Mouse (Mus musculus) small intestine, adult 2 months (tissue): ENCODE measurements around the gene Acoxl. TPM values are rescaled to one million over a fixed set of nuclear protein-coding genes. Genes with fewer than 3 reads are reported as not detected.

Experiments used
- H3K27ac ChIP-seq: fragments of 200-500 bp; 2 replicates; pipeline ENCODE4 v1.5.1; 2012; ENCODE audit warnings: low read depth, low read length, control low read depth, inconsistent platforms; ENCODE audit not compliant: insufficient read depth
- H3K27me3 ChIP-seq: fragments of 200-500 bp; 2 replicates; pipeline ENCODE4 v1.6.1; 2012; ENCODE audit warnings: mild to moderate bottlenecking, moderate library complexity, low read length, inconsistent platforms; ENCODE audit not compliant: control insufficient read depth, insufficient read depth
- H3K36me3 ChIP-seq: fragments of 200-500 bp; 2 replicates; pipeline ENCODE4 v1.6.1; 2012; ENCODE audit warnings: mild to moderate bottlenecking, low read length, control low read depth, inconsistent platforms; ENCODE audit not compliant: control insufficient read depth, insufficient read depth
- H3K4me1 ChIP-seq: fragments of 200-500 bp; 2 replicates; pipeline ENCODE4 v1.6.1; 2012; ENCODE audit warnings: low read length, inconsistent platforms, mixed read lengths; ENCODE audit not compliant: control insufficient read depth, insufficient read depth, insufficient read length
- H3K4me3 ChIP-seq: fragments of 200-500 bp; 2 replicates; pipeline ENCODE4 v1.5.1; 2012; ENCODE audit warnings: low read depth, mild to moderate bottlenecking, control low read depth, inconsistent platforms, low read length, moderate library complexity
- CTCF ChIP-seq: fragments of 200-500 bp; IDR thresholded peaks from 2 replicates; pipeline ENCODE4 v1.5.1; 2012; ENCODE audit warnings: low read depth, mild to moderate bottlenecking, control low read depth, inconsistent platforms, low read length, moderate library complexity, mixed read lengths; ENCODE audit not compliant: insufficient replicate concordance, insufficient read length; ENCODE audit errors: extremely low read depth
- POLR2A ChIP-seq: fragments of 200-500 bp; IDR thresholded peaks from 2 replicates; pipeline ENCODE4 v1.6.1; 2012; ENCODE audit warnings: low read depth, mild to moderate bottlenecking, control low read depth, inconsistent platforms, low read length, moderate library complexity
- WGBS: fragments of 180-500 bp; shearing (Covaris S2); methylation state at CpG from one replicate; pipeline ENCODE4 v1.1.7; 2018; 5-methylcytosine and 5-hydroxymethylcytosine counted together
- polyA plus RNA-seq: library from polyadenylated mRNA; depleted of rRNA; stranded (reverse); fragments of >200 nt; gene quantifications from 2 replicates; pipeline ENCODE4 v1.2.3, GENCODE M21; 2012

Acoxl gene
- polyA plus RNA-seq, 1 experiment = 0.23 TPM

- Histone ChIP-seq H3K4me1 (no peaks in the 10 kb centered on the region), H3K4me3 (no peak overlapping the region), H3K27ac (no peak overlapping the region), H3K36me3 (no peaks in the 10 kb centered on the region), H3K27me3 (no peaks in the 10 kb centered on the region)
- no peak for TF ChIP-seq CTCF
- no peak for TF ChIP-seq POLR2A
- 45% methylated on average over 4 of the region's 4 CpGs for WGBS
Measured at GRCm38 (mm10) chr2:127854332-127854991, 15.8 kb downstream of the Acoxl start.

GRCm38 (mm10) chr2:127864381-127864780 is 25.7 kb downstream of the Acoxl start:
- TF ChIP-seq POLR2A (no peak), CTCF (no peak)
- Histone ChIP-seq H3K4me3 (no peak overlapping the region), H3K36me3 (no peaks in the 10 kb centered on the region), H3K27ac (no peak overlapping the region), H3K4me1 (peaks cover 3% of the 10 kb centered on the region; the same call in 1 of the 2 replicates), H3K27me3 (no peaks in the 10 kb centered on the region)
- 78% methylated on average over 4 of the region's 4 CpGs for WGBS

DNA sequence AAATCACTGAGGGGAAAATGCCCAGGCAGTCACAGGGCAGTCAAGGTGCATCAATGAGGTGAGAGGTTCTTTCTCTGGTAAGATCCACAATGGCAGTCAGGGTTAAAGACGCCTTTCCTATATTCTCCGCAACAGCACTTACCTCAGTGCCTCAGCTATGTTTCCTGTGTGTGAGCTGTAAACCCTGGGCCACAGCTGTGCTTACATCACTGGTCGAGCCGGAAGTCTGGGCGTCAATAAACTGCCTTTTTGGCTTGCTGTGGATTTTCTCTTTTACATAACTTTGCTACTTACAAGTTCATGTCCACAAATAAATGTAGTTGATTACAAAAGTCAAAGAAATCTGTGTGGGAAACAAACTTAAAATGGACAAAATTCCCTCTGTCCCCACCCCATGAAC is 42.4 kb downstream of the Acoxl start:
- WGBS = 54% methylated on average over 5 of the region's 5 CpGs
- H3K27me3 ChIP-seq = no peaks in the 10 kb centered on the region
- no peaks in the 10 kb centered on the region for H3K36me3 ChIP-seq
- TF ChIP-seq CTCF = no peak
- TF ChIP-seq POLR2A = no peak
- H3K27ac ChIP-seq = no peak overlapping the region
- H3K4me3 ChIP-seq = no peak overlapping the region
- H3K4me1 ChIP-seq = no peaks in the 10 kb centered on the region

- Histone ChIP-seq H3K4me1 (peaks cover 14% of the 10 kb centered on the region; the same call in 1 of the 2 replicates), H3K36me3 (no peaks in the 10 kb centered on the region), H3K27ac (no peak overlapping the region), H3K27me3 (no peaks in the 10 kb centered on the region), H3K4me3 (no peak overlapping the region)
- TF ChIP-seq CTCF = peak; percentile 86; the same call in 1 of the 2 replicates
- no peak for TF ChIP-seq POLR2A
- 1% methylated on average over 6 of the region's 6 CpGs for WGBS
Measured at GRCm38 (mm10) chr2:127889432-127889831, 50.8 kb downstream of the Acoxl start.

- peaks cover 14% of the 10 kb centered on the region; the same call in 1 of the 2 replicates for H3K4me1 ChIP-seq
- no peak overlapping the region for H3K4me3 ChIP-seq
- TF ChIP-seq POLR2A (no peak), CTCF (no peak)
- H3K27me3 ChIP-seq = no peaks in the 10 kb centered on the region
- peak overlapping the region; percentile 75 for H3K27ac ChIP-seq
- WGBS = 40% methylated on average over 5 of the region's 5 CpGs
- no peaks in the 10 kb centered on the region for H3K36me3 ChIP-seq
Measured at GRCm38 (mm10) chr2:127889979-127890378, 51.3 kb downstream of the Acoxl start.

GRCm38 (mm10) chr2:127890526-127890925 is 51.9 kb downstream of the Acoxl start:
- H3K27me3 ChIP-seq = no peaks in the 10 kb centered on the region
- no peak overlapping the region for H3K4me3 ChIP-seq
- no peaks in the 10 kb centered on the region for H3K36me3 ChIP-seq
- WGBS = 12% methylated on average over 8 of the region's 8 CpGs
- TF ChIP-seq POLR2A (no peak), CTCF (no peak)
- peaks cover 14% of the 10 kb centered on the region; the same call in 1 of the 2 replicates for H3K4me1 ChIP-seq
- peak overlapping the region; percentile 83 for H3K27ac ChIP-seq

DNA sequence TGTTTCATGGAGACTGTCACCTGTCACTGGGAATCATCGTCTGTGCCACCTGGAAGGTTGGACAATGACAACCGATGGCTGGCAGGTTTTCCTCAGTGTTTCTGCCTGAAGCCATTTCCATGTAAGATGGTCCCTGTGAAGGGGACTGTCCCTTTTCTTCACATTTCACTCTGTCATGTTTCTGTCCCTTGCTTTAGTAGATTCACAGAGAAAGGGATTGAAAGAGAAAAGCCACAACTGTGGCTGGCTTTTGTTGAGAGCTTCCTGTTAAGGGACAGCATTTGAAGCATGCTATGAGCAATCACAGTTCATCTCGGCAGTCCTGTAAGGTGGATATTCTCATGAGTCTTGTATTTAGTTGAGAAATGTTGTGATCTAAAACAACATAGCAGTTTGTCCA is 52.4 kb downstream of the Acoxl start:
- TF ChIP-seq POLR2A (no peak), CTCF (no peak)
- Histone ChIP-seq H3K4me3 (no peak overlapping the region), H3K4me1 (peaks cover 14% of the 10 kb centered on the region; the same call in 1 of the 2 replicates), H3K27me3 (no peaks in the 10 kb centered on the region), H3K27ac (peak overlapping the region; percentile 83), H3K36me3 (no peaks in the 10 kb centered on the region)
- WGBS = 57% methylated on average over 3 of the region's 3 CpGs

- no peak overlapping the region for H3K4me3 ChIP-seq
- 73% methylated on average over 6 of the region's 6 CpGs for WGBS
- H3K27ac ChIP-seq = no peak overlapping the region
- H3K27me3 ChIP-seq = no peaks in the 10 kb centered on the region
- no peak for TF ChIP-seq POLR2A
- no peaks in the 10 kb centered on the region for H3K36me3 ChIP-seq
- H3K4me1 ChIP-seq = peaks cover 18% of the 10 kb centered on the region; the same call in 1 of the 2 replicates
Measured at GRCm38 (mm10) chr2:127894890-127895289, 56.2 kb downstream of the Acoxl start.
